Mouse (Mus musculus): ENCODE results near the gene Zfp948.
A peak's percentile ranks its signal among the peaks of the same experiment; 100 is the strongest.

GRCm38 (mm10) chr17:21534460-21535095 is 32.2 kb upstream of the Zfp948 start:
- peak; percentile 28; the same call in 1 of the 2 replicates for TF ChIP-seq CTCF (IDR thresholded peaks at IDR 0.05; ENCODE audit: low read depth, low read length)
- no peak for TF ChIP-seq GATA1 (IDR thresholded peaks at IDR 0.05; ENCODE audit: borderline replicate concordance, low read length)
- TF ChIP-seq TAL1 (conservative IDR thresholded peaks at IDR 0.05; ENCODE audit: low read depth, low read length), result no peak
- no peak for TF ChIP-seq POLR2AphosphoS5 (IDR thresholded peaks at IDR 0.05; ENCODE audit: insufficient replicate concordance, low read depth, low read length)
